20 mouse cellular contexts compared by ENCODE assay signal in the genomic region with DNA sequence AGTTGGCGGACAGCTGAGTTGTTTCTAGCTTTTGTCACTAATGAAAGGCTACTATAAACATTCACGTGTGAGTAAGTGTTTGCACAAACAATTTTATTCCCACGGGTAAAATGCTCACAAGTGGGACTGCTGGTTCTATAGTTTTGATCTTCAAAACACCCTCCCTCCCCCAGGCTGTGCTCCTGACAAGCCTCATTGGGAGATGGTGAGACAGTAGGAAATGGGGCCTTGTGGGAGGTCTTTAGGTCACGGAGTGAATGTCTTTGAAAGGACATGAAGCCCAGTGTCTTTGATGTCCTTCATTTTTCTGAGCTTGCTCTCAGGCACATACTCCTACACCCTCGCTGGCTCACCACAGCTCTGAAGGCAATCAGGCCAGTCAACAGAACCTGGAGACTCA.
"Had no signal": no experiment of that assay in that cellular context is flagged by ENCODE, and none has a peak within 500 bp of the region (broad histone marks: within the 10 kb centered on the region; RNA-seq: fewer than 3 reads in every experiment).

No protein-coding gene starts in this region.

- H3K9me3 ChIP-seq: limb, embryonic 12.5 days; limb, embryonic 15.5 days; midbrain, embryonic 12.5 days; midbrain, embryonic 15.5 days; neural tube, embryonic 13.5 days; stomach, embryonic 15.5 days had no signal

- DNase-seq: kidney, adult 18-20 months; kidney, adult 9 months; kidney, postnatal 14 days; kidney, postnatal 4 days; left cerebral cortex, postnatal 4 days; liver, postnatal 0 days; retina, postnatal 1 day; right cerebral cortex, postnatal 25 days; spleen, adult 18-20 months; thymus, postnatal 25 days had no signal

- H3K4me2 ChIP-seq: limb, embryonic 12.5 days; limb, embryonic 15.5 days; liver, embryonic 11.5 days; midbrain, embryonic 12.5 days; midbrain, embryonic 15.5 days; neural tube, embryonic 13.5 days; stomach, embryonic 15.5 days had no signal

- H3K4me3 ChIP-seq: limb, embryonic 12.5 days; limb, embryonic 15.5 days; midbrain, embryonic 12.5 days; midbrain, embryonic 15.5 days; myocyte; neural tube, embryonic 13.5 days; stomach, embryonic 15.5 days had no signal

- H3K27me3 ChIP-seq: limb, embryonic 12.5 days; limb, embryonic 15.5 days; midbrain, embryonic 12.5 days; midbrain, embryonic 15.5 days; neural tube, embryonic 13.5 days; stomach, embryonic 15.5 days had no signal

- H3K4me1 ChIP-seq: limb, embryonic 12.5 days; limb, embryonic 15.5 days; midbrain, embryonic 15.5 days; neural tube, embryonic 13.5 days; stomach, embryonic 15.5 days had no signal

- H3K36me3 ChIP-seq: limb, embryonic 12.5 days; limb, embryonic 15.5 days; midbrain, embryonic 12.5 days; midbrain, embryonic 15.5 days; neural tube, embryonic 13.5 days; stomach, embryonic 15.5 days had no signal

- ATAC-seq: intestine, embryonic 16.5 days; liver, postnatal 0 days; midbrain, embryonic 15.5 days had no signal

- H3K27ac ChIP-seq: limb, embryonic 12.5 days; limb, embryonic 15.5 days; liver, embryonic 14.5 days; midbrain, embryonic 12.5 days; midbrain, embryonic 15.5 days; neural tube, embryonic 13.5 days; stomach, embryonic 15.5 days had no signal

- H3K9ac ChIP-seq: limb, embryonic 12.5 days; limb, embryonic 15.5 days; liver, embryonic 14.5 days; liver, postnatal 0 days; midbrain, embryonic 12.5 days; midbrain, embryonic 15.5 days; neural tube, embryonic 13.5 days; stomach, embryonic 15.5 days had no signal
